Mouse (Mus musculus): ENCODE results near the gene Sorbs1. TPM values are rescaled to one million over a fixed set of nuclear protein-coding genes. Genes with fewer than 3 reads are reported as not detected.

The Sorbs1 gene
- polyA plus RNA-seq, 1 experiment from 2014 or later, result 111 TPM

DNA sequence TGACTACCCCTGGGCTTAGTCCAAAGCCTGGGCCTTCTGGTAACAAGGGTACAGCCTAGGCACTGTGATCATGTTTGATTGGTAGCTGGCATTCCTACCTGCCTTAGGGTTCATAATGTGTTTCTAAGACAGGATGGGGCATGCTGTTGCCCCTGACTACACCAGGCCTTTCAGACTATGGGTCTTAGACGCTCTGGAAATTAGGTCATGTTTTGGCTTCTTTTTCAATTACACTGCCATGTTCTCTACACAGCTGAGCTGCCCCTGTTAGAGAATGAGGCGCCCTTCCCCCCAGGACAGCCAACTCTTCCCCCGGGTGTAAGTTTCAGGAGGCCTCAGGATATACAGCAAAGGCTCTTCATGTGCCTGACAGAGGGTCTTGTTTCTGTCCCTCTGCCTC lies 191.4 kb downstream of the Sorbs1 start:
- no peak overlapping the region for H3K4me2 ChIP-seq (replicated peaks; ENCODE audit: low read depth)
- no peaks in the 10 kb centered on the region for H3K27me3 ChIP-seq (ENCODE audit: control insufficient read depth, insufficient read depth, low read length)
- H3K9ac ChIP-seq (ENCODE audit: low read length), result no peak overlapping the region
- no peak overlapping the region for H3K27ac ChIP-seq (replicated peaks)
- H3K36me3 ChIP-seq (ENCODE audit: control insufficient read depth, insufficient read depth, low read length), result peaks cover 10% of the 10 kb centered on the region
- 72% methylated on average over 3 of the region's 3 CpGs for WGBS
- no peak for TF ChIP-seq EP300 (optimal IDR thresholded peaks at IDR 0.05)
- TF ChIP-seq CTCF (IDR thresholded peaks at IDR 0.05; ENCODE audit: low read depth), result no peak
- DNase-seq (ENCODE audit: low spot score), result no peak
- H3K4me3 ChIP-seq (ENCODE audit: low read depth, low read length), result no peak overlapping the region
- H3K4me1 ChIP-seq (replicated peaks; ENCODE audit: control insufficient read depth, insufficient read depth), result no peaks in the 10 kb centered on the region
- ATAC-seq (ENCODE audit: low FRiP score, low TSS enrichment), result no peak
- no peaks in the 10 kb centered on the region for H3K9me3 ChIP-seq (ENCODE audit: control insufficient read depth, low read length)

DNA sequence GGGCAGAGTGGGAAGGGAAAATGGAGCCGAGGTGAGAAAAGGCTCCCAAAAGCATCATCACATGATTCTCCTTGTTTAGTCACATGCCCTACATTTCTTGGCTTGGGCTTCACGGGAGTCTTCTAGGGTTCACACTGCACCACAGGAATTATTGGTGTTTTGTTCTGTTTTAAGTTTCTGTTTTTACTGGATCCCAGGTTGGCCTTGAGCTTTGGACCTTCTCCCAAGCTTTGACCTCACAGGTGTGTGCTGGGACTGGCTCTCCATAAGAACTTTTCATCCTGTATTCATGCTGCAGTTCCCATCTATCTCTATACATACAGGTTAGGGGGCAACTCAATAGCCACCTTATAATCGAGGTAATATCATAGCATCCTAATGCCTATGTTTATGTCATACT lies 194.4 kb downstream of the Sorbs1 start:
- H3K9me3 ChIP-seq (ENCODE audit: control insufficient read depth, low read length), result no peaks in the 10 kb centered on the region
- H3K4me1 ChIP-seq (replicated peaks; ENCODE audit: control insufficient read depth, insufficient read depth), result no peaks in the 10 kb centered on the region
- ATAC-seq (ENCODE audit: low FRiP score, low TSS enrichment) (no peak), DNase-seq (ENCODE audit: low spot score) (no peak)
- no peak overlapping the region for H3K9ac ChIP-seq (ENCODE audit: low read length)
- no peak overlapping the region for H3K27ac ChIP-seq (replicated peaks)
- 68% methylated on average over 3 of the region's 3 CpGs for WGBS
- no peak for TF ChIP-seq CTCF (IDR thresholded peaks at IDR 0.05; ENCODE audit: low read depth)
- TF ChIP-seq EP300 (optimal IDR thresholded peaks at IDR 0.05), result no peak
- no peaks in the 10 kb centered on the region for H3K27me3 ChIP-seq (ENCODE audit: control insufficient read depth, insufficient read depth, low read length)
- H3K4me3 ChIP-seq (ENCODE audit: low read depth, low read length), result no peak overlapping the region
- no peaks in the 10 kb centered on the region for H3K36me3 ChIP-seq (ENCODE audit: control insufficient read depth, insufficient read depth, low read length)
- no peak overlapping the region for H3K4me2 ChIP-seq (replicated peaks; ENCODE audit: low read depth)

DNA sequence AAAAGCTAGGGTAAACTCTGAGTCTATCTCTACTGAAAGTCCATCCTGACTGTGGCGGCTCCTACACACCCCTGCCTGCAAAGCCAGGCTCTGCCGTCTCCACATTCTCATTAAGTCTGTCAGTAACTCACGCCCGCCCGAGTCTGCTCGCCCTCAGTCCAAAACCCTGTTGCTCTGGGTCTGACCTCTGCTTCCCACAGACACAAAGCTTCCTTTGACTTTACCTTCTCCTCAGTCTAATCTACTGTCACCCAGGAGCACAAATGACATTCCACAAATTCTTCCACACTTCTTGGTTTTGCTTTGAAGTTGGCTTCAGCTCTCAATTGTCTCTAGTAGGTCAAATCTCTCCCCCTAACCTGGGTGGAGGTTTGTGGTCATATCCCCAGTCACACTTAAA lies 195.1 kb downstream of the Sorbs1 start:
- H3K4me3 ChIP-seq (ENCODE audit: low read depth, low read length), result no peak overlapping the region
- H3K4me2 ChIP-seq (replicated peaks; ENCODE audit: low read depth), result no peak overlapping the region
- no peaks in the 10 kb centered on the region for H3K27me3 ChIP-seq (ENCODE audit: control insufficient read depth, insufficient read depth, low read length)
- no peaks in the 10 kb centered on the region for H3K4me1 ChIP-seq (replicated peaks; ENCODE audit: control insufficient read depth, insufficient read depth)
- no peak overlapping the region for H3K27ac ChIP-seq (replicated peaks)
- ATAC-seq (ENCODE audit: low FRiP score, low TSS enrichment) (no peak), DNase-seq (ENCODE audit: low spot score) (no peak)
- H3K9me3 ChIP-seq (ENCODE audit: control insufficient read depth, low read length), result no peaks in the 10 kb centered on the region
- TF ChIP-seq EP300 (optimal IDR thresholded peaks at IDR 0.05) (no peak), CTCF (IDR thresholded peaks at IDR 0.05; ENCODE audit: low read depth) (no peak)
- no peaks in the 10 kb centered on the region for H3K36me3 ChIP-seq (ENCODE audit: control insufficient read depth, insufficient read depth, low read length)
- H3K9ac ChIP-seq (ENCODE audit: low read length), result no peak overlapping the region
- WGBS, result 38% methylated on average over 6 of the region's 6 CpGs

DNA sequence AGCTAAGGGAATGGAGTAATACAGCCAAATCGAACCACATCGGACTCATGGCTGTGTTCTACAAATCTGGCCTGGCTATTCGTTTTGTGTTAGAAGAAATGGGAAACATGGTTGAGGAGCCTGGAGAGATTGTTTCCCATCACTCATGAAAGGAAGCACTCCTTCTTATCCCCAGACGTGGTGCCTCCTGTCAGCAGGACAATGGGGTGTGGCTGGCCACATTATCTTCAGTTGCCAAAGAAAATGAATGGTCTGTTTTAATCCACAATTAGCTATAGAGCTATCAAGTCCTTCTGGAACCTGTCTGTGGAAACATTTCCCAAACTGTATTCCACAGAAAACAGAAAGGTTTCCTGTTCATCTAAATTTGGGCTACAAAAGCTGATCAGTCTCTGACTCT lies 196.6 kb downstream of the Sorbs1 start:
- no peak overlapping the region for H3K27ac ChIP-seq (replicated peaks)
- no peaks in the 10 kb centered on the region for H3K4me1 ChIP-seq (replicated peaks; ENCODE audit: control insufficient read depth, insufficient read depth)
- DNase-seq (ENCODE audit: low spot score) (no peak), ATAC-seq (ENCODE audit: low FRiP score, low TSS enrichment) (no peak)
- H3K9me3 ChIP-seq (ENCODE audit: control insufficient read depth, low read length), result no peaks in the 10 kb centered on the region
- no peak overlapping the region for H3K4me3 ChIP-seq (ENCODE audit: low read depth, low read length)
- no peak overlapping the region for H3K4me2 ChIP-seq (replicated peaks; ENCODE audit: low read depth)
- no peaks in the 10 kb centered on the region for H3K27me3 ChIP-seq (ENCODE audit: control insufficient read depth, insufficient read depth, low read length)
- 71% methylated on average over 4 of the region's 4 CpGs for WGBS
- no peaks in the 10 kb centered on the region for H3K36me3 ChIP-seq (ENCODE audit: control insufficient read depth, insufficient read depth, low read length)
- H3K9ac ChIP-seq (ENCODE audit: low read length), result no peak overlapping the region
- TF ChIP-seq CTCF (IDR thresholded peaks at IDR 0.05; ENCODE audit: low read depth) (no peak), EP300 (optimal IDR thresholded peaks at IDR 0.05) (no peak)

DNA sequence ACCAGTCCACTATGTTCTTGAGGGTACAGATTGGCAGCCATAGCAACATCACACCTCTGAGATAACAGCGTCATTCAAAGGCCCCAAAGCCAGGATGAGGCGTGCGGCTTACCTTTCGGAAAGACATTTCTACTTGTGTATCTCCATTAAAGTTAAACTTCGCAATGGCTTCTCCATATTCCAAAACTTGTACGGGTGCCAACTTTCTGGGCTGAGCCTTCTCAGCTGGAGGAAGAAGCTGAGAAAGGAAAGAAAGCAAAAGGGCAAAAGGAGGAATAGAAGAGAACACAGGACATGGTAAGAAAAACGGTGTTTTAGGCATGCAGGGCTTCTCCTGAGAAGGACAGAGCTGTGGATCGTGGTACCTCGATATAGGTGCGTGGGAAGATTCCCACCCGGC lies 199.3 kb downstream of the Sorbs1 start:
- Histone ChIP-seq H3K4me2 (replicated peaks; ENCODE audit: low read depth) (no peak overlapping the region), H3K36me3 (ENCODE audit: control insufficient read depth, insufficient read depth, low read length) (peaks cover 6% of the 10 kb centered on the region; the same call in 1 of the 2 replicates), H3K9me3 (ENCODE audit: control insufficient read depth, low read length) (no peaks in the 10 kb centered on the region), H3K4me3 (ENCODE audit: low read depth, low read length) (no peak overlapping the region), H3K27ac (replicated peaks) (no peak overlapping the region), H3K4me1 (replicated peaks; ENCODE audit: control insufficient read depth, insufficient read depth) (no peaks in the 10 kb centered on the region), H3K27me3 (ENCODE audit: control insufficient read depth, insufficient read depth, low read length) (no peaks in the 10 kb centered on the region), H3K9ac (ENCODE audit: low read length) (no peak overlapping the region)
- TF ChIP-seq EP300 (optimal IDR thresholded peaks at IDR 0.05) (no peak), CTCF (IDR thresholded peaks at IDR 0.05; ENCODE audit: low read depth) (no peak)
- WGBS, result 74% methylated on average over 11 of the region's 11 CpGs
- DNase-seq (ENCODE audit: low spot score), result no peak
- no peak for ATAC-seq (ENCODE audit: low FRiP score, low TSS enrichment)

DNA sequence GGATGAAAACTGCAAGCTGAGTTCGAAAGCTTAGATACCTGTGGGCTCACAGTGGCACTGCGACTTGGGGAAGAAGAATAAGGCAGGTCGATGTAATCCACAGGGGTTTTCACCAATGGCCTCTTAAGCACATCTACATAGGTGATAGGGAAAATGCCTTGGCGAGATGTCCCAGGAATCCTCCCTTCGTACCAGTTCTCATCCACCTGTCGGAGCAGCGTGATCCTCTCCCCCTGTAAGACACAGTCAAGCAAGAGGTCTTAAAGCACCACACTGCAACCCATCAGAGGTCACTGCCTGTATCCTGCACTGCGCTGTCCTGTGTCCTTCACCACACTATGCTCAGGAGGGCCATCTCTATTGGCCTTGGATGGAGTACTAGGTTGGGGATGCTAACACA lies 201.9 kb downstream of the Sorbs1 start:
- no peaks in the 10 kb centered on the region for H3K4me1 ChIP-seq (replicated peaks; ENCODE audit: control insufficient read depth, insufficient read depth)
- no peaks in the 10 kb centered on the region for H3K27me3 ChIP-seq (ENCODE audit: control insufficient read depth, insufficient read depth, low read length)
- H3K36me3 ChIP-seq (ENCODE audit: control insufficient read depth, insufficient read depth, low read length), result peaks cover 6% of the 10 kb centered on the region; the same call in 1 of the 2 replicates
- WGBS, result 95% methylated on average over 8 of the region's 8 CpGs
- no peak overlapping the region for H3K9ac ChIP-seq (ENCODE audit: low read length)
- H3K27ac ChIP-seq (replicated peaks), result no peak overlapping the region
- H3K4me3 ChIP-seq (ENCODE audit: low read depth, low read length), result no peak overlapping the region
- DNase-seq (ENCODE audit: low spot score) (no peak), ATAC-seq (ENCODE audit: low FRiP score, low TSS enrichment) (no peak)
- TF ChIP-seq CTCF (IDR thresholded peaks at IDR 0.05; ENCODE audit: low read depth) (no peak), EP300 (optimal IDR thresholded peaks at IDR 0.05) (no peak)
- no peaks in the 10 kb centered on the region for H3K9me3 ChIP-seq (ENCODE audit: control insufficient read depth, low read length)
- H3K4me2 ChIP-seq (replicated peaks; ENCODE audit: low read depth), result no peak overlapping the region

Measured in stomach, postnatal 0 days (tissue).